Mouse (Mus musculus): ENCODE results near the gene Gfer. TPM values are rescaled to one million over a fixed set of nuclear protein-coding genes. Genes with fewer than 3 reads are reported as not detected.

The Gfer gene
- total and polyA plus RNA-seq, 3 experiments: 69.1 to 105 (median 94.8) TPM

- H3K27ac ChIP-seq (ENCODE audit: insufficient read depth, low read depth): no peak within 1 kb of the TSS
- no peak for DNase-seq (ENCODE audit: extremely low read depth)
- H3K36me3 ChIP-seq (replicated peaks in 1 of 2; ENCODE audit: control insufficient read depth in 1 of 2, insufficient read depth in 1 of 2, low read length in 1 of 2): peaks cover 8 to 18% of the 10 kb centered on the region in 2 experiments
- peak within 1 kb of the TSS; percentile 17 to 76 (median 54) for H3K4me3 ChIP-seq (replicated peaks in 1 of 3; ENCODE audit: low read depth in 2 of 3, low read length in 2 of 3, poor library complexity in 1 of 3)
- peaks cover 27% of the 10 kb centered on the region for H3K27me3 ChIP-seq (replicated peaks)
- peak within 1 kb of the TSS; percentile 95 for H3K4me2 ChIP-seq (ENCODE audit: insufficient read depth, low read depth, poor library complexity, severe bottlenecking)
- in situ Hi-C loops (cut with MboI; ENCODE audit: low pct_ligation_motif_present, low pct_unique_long_range_greater_than_20kb, low sequenced_read_pairs): no loop called here
- H3K79me2 ChIP-seq (replicated peaks; ENCODE audit: control insufficient read depth, extremely low read depth, insufficient read depth, poor library complexity, severe bottlenecking): no peaks in the 10 kb centered on the region
- dilution Hi-C loops (cut with MboI; ENCODE audit: extremely low pct_ligation_motif_present, extremely low pct_unique_long_range_greater_than_20kb, low sequenced_read_pairs): no loop called here
- H3K4me1 ChIP-seq (ENCODE audit: control insufficient read depth in 1 of 2, insufficient read depth in 2 of 2): peaks cover 14 to 34% of the 10 kb centered on the region in 2 experiments
- peak within 1 kb of the TSS; percentile 29; the same call in 1 of the 2 replicates for H3K9ac ChIP-seq (ENCODE audit: insufficient read depth, low read depth)
- H3K9me3 ChIP-seq (replicated peaks; ENCODE audit: low read length): no peaks in the 10 kb centered on the region
- TF ChIP-seq CHD1 (IDR thresholded peaks at IDR 0.05; ENCODE audit: low read depth, low read length): no peak
- TF ChIP-seq SMC3 (IDR thresholded peaks at IDR 0.05; ENCODE audit: low read depth, low read length): no peak
Measured at GRCm38 (mm10) chr17:24689251-24690081, 6.5 kb downstream of the Gfer start, which contains the start of gene Syngr3. Syngr3 (minus strand) TSS chr17:24689955.

DNA sequence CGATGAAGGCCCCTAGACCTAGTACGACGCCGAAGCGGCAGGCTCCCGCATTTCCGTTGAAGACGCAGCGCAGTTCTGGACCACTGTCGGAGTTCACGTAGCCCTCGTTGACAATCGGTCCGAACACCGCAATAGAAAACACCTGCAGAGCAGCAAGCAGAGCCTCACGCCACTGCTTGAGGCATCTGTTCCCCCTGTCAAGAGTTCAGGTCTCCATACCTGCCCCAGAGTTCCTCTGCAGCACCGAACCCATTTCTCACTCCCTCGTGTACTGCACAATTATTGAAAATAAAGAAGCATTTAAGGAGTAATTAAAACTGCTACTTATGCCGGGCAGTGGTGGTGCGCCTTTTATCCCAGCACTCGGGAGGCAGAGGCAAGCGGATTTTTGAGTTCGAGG is 8.4 kb downstream of the Gfer start:
- Histone ChIP-seq H3K9ac (ENCODE audit: insufficient read depth, low read depth) (no peak overlapping the region), H3K79me2 (replicated peaks; ENCODE audit: control insufficient read depth, extremely low read depth, insufficient read depth, poor library complexity, severe bottlenecking) (no peaks in the 10 kb centered on the region), H3K4me1 (ENCODE audit: control insufficient read depth in 1 of 2, insufficient read depth in 2 of 2) (peaks cover 13 to 20% of the 10 kb centered on the region in 2 experiments), H3K27ac (ENCODE audit: insufficient read depth, low read depth) (no peak overlapping the region), H3K9me3 (replicated peaks; ENCODE audit: low read length) (no peaks in the 10 kb centered on the region), H3K4me2 (ENCODE audit: insufficient read depth, low read depth, poor library complexity, severe bottlenecking) (0 out of 2 replicates have a peak overlapping the region, but pooled peaks have one; percentile 66), H3K36me3 (replicated peaks in 1 of 2; ENCODE audit: control insufficient read depth in 1 of 2, insufficient read depth in 1 of 2, low read length in 1 of 2) (peaks cover 0 to 4% of the 10 kb centered on the region in 2 experiments), H3K27me3 (replicated peaks) (peaks cover 27% of the 10 kb centered on the region), H3K4me3 (replicated peaks in 1 of 3; ENCODE audit: low read depth in 2 of 3, low read length in 2 of 3, poor library complexity in 1 of 3) (peak overlapping the region in 1 of 3 experiments; percentile 48)
- no peak for DNase-seq (ENCODE audit: extremely low read depth)
- TF ChIP-seq EP300 (IDR thresholded peaks at IDR 0.05; ENCODE audit: low read length) (no peak), SMC3 (IDR thresholded peaks at IDR 0.05; ENCODE audit: low read depth, low read length) (no peak), KAT2A (IDR thresholded peaks at IDR 0.05; ENCODE audit: insufficient replicate concordance, low read length) (no peak)
- in situ Hi-C loops (cut with MboI; ENCODE audit: low pct_ligation_motif_present, low pct_unique_long_range_greater_than_20kb, low sequenced_read_pairs): no loop called here
- dilution Hi-C loops (cut with MboI; ENCODE audit: extremely low pct_ligation_motif_present, extremely low pct_unique_long_range_greater_than_20kb, low sequenced_read_pairs): no loop called here

DNA sequence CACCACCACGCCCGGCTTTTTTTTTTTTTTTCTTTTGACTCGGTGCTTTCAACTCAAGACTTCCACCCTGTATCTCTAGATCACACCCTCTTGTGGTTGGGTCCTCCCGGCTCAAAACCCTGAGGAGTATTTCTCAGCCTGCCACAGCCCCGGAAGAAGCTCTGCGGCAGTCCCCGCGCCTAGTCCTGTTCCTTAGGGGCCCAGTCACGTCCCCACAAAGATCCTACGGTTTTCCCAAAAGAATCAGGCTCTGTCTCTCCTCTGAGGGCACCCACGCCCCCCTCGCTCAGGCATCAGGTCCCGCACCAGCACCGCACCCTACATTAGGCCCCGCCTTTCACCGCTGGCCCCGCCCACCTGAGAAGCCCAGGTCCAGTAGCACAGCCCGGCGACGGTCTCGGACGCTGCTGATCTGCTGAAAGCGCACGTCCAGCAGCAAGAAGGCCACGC is 8.8 kb downstream of the Gfer start:
- Histone ChIP-seq H3K27ac (ENCODE audit: insufficient read depth, low read depth) (no peak overlapping the region), H3K27me3 (replicated peaks) (peaks cover 27% of the 10 kb centered on the region), H3K9me3 (replicated peaks; ENCODE audit: low read length) (no peaks in the 10 kb centered on the region), H3K36me3 (replicated peaks in 1 of 2; ENCODE audit: control insufficient read depth in 1 of 2, insufficient read depth in 1 of 2, low read length in 1 of 2) (peaks cover under 1 to 4% of the 10 kb centered on the region in 2 experiments), H3K9ac (ENCODE audit: insufficient read depth, low read depth) (peak overlapping the region; percentile 18; the same call in 1 of the 2 replicates), H3K79me2 (replicated peaks; ENCODE audit: control insufficient read depth, extremely low read depth, insufficient read depth, poor library complexity, severe bottlenecking) (no peaks in the 10 kb centered on the region), H3K4me2 (ENCODE audit: insufficient read depth, low read depth, poor library complexity, severe bottlenecking) (peak overlapping the region; percentile 66; the same call in 1 of the 2 replicates), H3K4me1 (ENCODE audit: control insufficient read depth in 1 of 2, insufficient read depth in 2 of 2) (peaks cover 9 to 16% of the 10 kb centered on the region in 2 experiments), H3K4me3 (replicated peaks in 1 of 3; ENCODE audit: low read depth in 2 of 3, low read length in 2 of 3, poor library complexity in 1 of 3) (peak overlapping the region; percentile 30 to 48 (median 45))
- TF ChIP-seq ELF1 (IDR thresholded peaks at IDR 0.05; ENCODE audit: low read depth, low read length): peak; percentile 49; the same call in 1 of the 2 replicates
- TF ChIP-seq ZNF384 (IDR thresholded peaks at IDR 0.05; ENCODE audit: low read depth, low read length): peak; percentile 81
- no peak for TF ChIP-seq ETS1 (conservative IDR thresholded peaks at IDR 0.05; ENCODE audit: low read depth, low read length)
- in situ Hi-C loops (cut with MboI; ENCODE audit: low pct_ligation_motif_present, low pct_unique_long_range_greater_than_20kb, low sequenced_read_pairs): no loop called here
- peak; percentile 48 for DNase-seq (ENCODE audit: extremely low read depth)
- dilution Hi-C loops (cut with MboI; ENCODE audit: extremely low pct_ligation_motif_present, extremely low pct_unique_long_range_greater_than_20kb, low sequenced_read_pairs): no loop called here
